Comparison of ENCODE assay signal across 10 mouse cellular contexts in genomic region chr9:48711296-48711781, GRCm38 (mm10).
A peak's percentile ranks its signal among the peaks of the same experiment; 100 is the strongest.
DNase-seq lines count a peak whose midpoint lies in the region; ATAC-seq and TF ChIP-seq lines count a peak whose summit lies in the region.
"Had no signal": no experiment of that assay in that cellular context is flagged by ENCODE, and none has a peak within 500 bp of the region (broad histone marks: within the 10 kb centered on the region; RNA-seq: fewer than 3 reads in every experiment).

No protein-coding gene starts in this region.

- WGBS in liver, embryonic 11.5 days, result 48% methylated on average over 9 of the region's 9 CpGs
- 32% methylated on average over 9 of the region's 9 CpGs for WGBS in hindbrain, postnatal 0 days

- H3K9ac ChIP-seq in liver, embryonic 11.5 days (ENCODE audit: low read depth, low read length), result peak overlapping the region; percentile 46
- H3K9ac ChIP-seq in hindbrain, postnatal 0 days (replicated peaks; ENCODE audit: low read length), result no peak overlapping the region
- H3K9ac ChIP-seq: limb, embryonic 15.5 days had no signal

- H3K36me3 ChIP-seq in liver, embryonic 11.5 days (ENCODE audit: control insufficient read depth, insufficient read depth, low read length), result no peaks in the 10 kb centered on the region
- H3K36me3 ChIP-seq in hindbrain, postnatal 0 days (ENCODE audit: insufficient read depth, low read length), result no peaks in the 10 kb centered on the region
- H3K36me3 ChIP-seq: limb, embryonic 15.5 days had no signal

- 0 out of 2 replicates have a peak, but pooled peaks cover 2% of the 10 kb centered on the region for H3K27me3 ChIP-seq in liver, embryonic 11.5 days (replicated peaks; ENCODE audit: control insufficient read depth, insufficient read depth, low read length)
- H3K27me3 ChIP-seq in hindbrain, postnatal 0 days (ENCODE audit: insufficient read depth, low read length), result no peaks in the 10 kb centered on the region

- peak overlapping the region; percentile 22; the same call in 1 of the 2 replicates for H3K4me2 ChIP-seq in liver, embryonic 11.5 days
- no peak overlapping the region for H3K4me2 ChIP-seq in hindbrain, postnatal 0 days (ENCODE audit: low read depth, low read length)
- H3K4me2 ChIP-seq: limb, embryonic 15.5 days had no signal

- TF ChIP-seq CTCF in hindbrain, postnatal 0 days (IDR thresholded peaks at IDR 0.05; ENCODE audit: low read depth), result no peak

- H3K4me3 ChIP-seq in liver, embryonic 11.5 days (ENCODE audit: low read depth, low read length), result no peak overlapping the region
- H3K4me3 ChIP-seq in hindbrain, postnatal 0 days (ENCODE audit: low read length), result no peak overlapping the region
- H3K4me3 ChIP-seq: limb, embryonic 15.5 days had no signal

- H3K27ac ChIP-seq in liver, embryonic 11.5 days (ENCODE audit: low read depth, low read length), result peak overlapping the region; percentile 80
- H3K27ac ChIP-seq in hindbrain, postnatal 0 days, result no peak overlapping the region
- H3K27ac ChIP-seq: limb, embryonic 15.5 days had no signal

- peaks cover 28% of the 10 kb centered on the region for H3K4me1 ChIP-seq in liver, embryonic 11.5 days (replicated peaks; ENCODE audit: control insufficient read depth, insufficient read depth, low read length)
- H3K4me1 ChIP-seq in hindbrain, postnatal 0 days (ENCODE audit: insufficient read depth, low read length), result peaks cover 5% of the 10 kb centered on the region

- peak; percentile 26 for DNase-seq in embryo, embryonic 10 days (ENCODE audit: low spot score)
- DNase-seq in embryo, embryonic 11 days, result no peak
- no peak for DNase-seq in liver, embryonic 11.5 days (ENCODE audit: low spot score)
- DNase-seq in liver, result no peak
- no peak for DNase-seq in hindbrain, postnatal 0 days (ENCODE audit: low spot score)
- DNase-seq in retina, postnatal 1 day, result peak; percentile 67
- no peak for DNase-seq in adrenal gland, postnatal 4 days (ENCODE audit: low spot score in 2 of 2)
- DNase-seq: kidney, adult 2 months had no signal

- peak; percentile 66; the same call in 1 of the 2 replicates for ATAC-seq in liver, embryonic 11.5 days (replicated peaks; ENCODE audit: low FRiP score)
- 0 out of 2 replicates have a peak, but pooled peaks have one; percentile 21 for ATAC-seq in hindbrain, postnatal 0 days
- no peak for ATAC-seq in inflammation-experienced regulatory T-cells, adult 6 months

- H3K9me3 ChIP-seq in liver, embryonic 11.5 days (ENCODE audit: control insufficient read depth, low read length), result no peaks in the 10 kb centered on the region
- H3K9me3 ChIP-seq in hindbrain, postnatal 0 days (ENCODE audit: low read length), result no peaks in the 10 kb centered on the region
- H3K9me3 ChIP-seq: limb, embryonic 15.5 days had no signal

Comparison
In these comparisons a context has a peak if more than half of its experiments do, and no peak if none do; other contexts are left out.
1. DNase-seq: peak in embryo, embryonic 10 days (single experiment) and retina, postnatal 1 day (single experiment); none in embryo, embryonic 11 days (single experiment), liver, embryonic 11.5 days (single experiment), liver (single experiment), hindbrain, postnatal 0 days (single experiment) and adrenal gland, postnatal 4 days (0 of 2).